Mouse (Mus musculus) heart, embryonic 16.5 days (tissue): ENCODE measurements around the gene Grb10. TPM values are rescaled to one million over a fixed set of nuclear protein-coding genes. Genes with fewer than 3 reads are reported as not detected.

Source experiments
- ATAC-seq: fragments of 200-750 bp; cut with Nextera tagmentation; replicated peaks from 2 replicates; pipeline ENCODE4 v1.8.0; 2017; ENCODE audit warnings: moderate number of reproducible peaks; ENCODE audit not compliant: insufficient read depth, low FRiP score; ENCODE audit errors: extremely low read depth
- H3K27ac ChIP-seq: fragments of 300-500 bp; sonication (generic); 2 replicates; pipeline ENCODE4 v1.5.1; 2014; ENCODE audit warnings: mild to moderate bottlenecking, low read length, control low read depth, moderate library complexity
- H3K27me3 ChIP-seq: fragments of 300-500 bp; sonication (generic); 2 replicates; pipeline ENCODE4 v1.6.1; 2014; ENCODE audit warnings: low read length, mixed read lengths; ENCODE audit not compliant: control insufficient read depth, insufficient read depth
- H3K36me3 ChIP-seq: fragments of 300-500 bp; sonication (generic); 2 replicates; pipeline ENCODE4 v1.6.1; 2014; ENCODE audit not compliant: control insufficient read depth, insufficient read depth
- H3K4me1 ChIP-seq: fragments of 300-500 bp; sonication (generic); 2 replicates; pipeline ENCODE4 v1.6.1; 2014; ENCODE audit warnings: low read length, mixed read lengths; ENCODE audit not compliant: control insufficient read depth, insufficient read depth
- H3K4me2 ChIP-seq: fragments of 300-500 bp; sonication (generic); 2 replicates; pipeline ENCODE4 v1.6.1; 2014; ENCODE audit warnings: low read depth, mild to moderate bottlenecking, control low read depth, low read length
- H3K4me3 ChIP-seq: fragments of 300-500 bp; sonication (generic); 2 replicates; pipeline ENCODE4 v1.5.1; 2014; ENCODE audit warnings: mild to moderate bottlenecking, control low read depth, low read length
- H3K9ac ChIP-seq: fragments of 300-500 bp; sonication (generic); 2 replicates; pipeline ENCODE4 v1.6.1; 2014; ENCODE audit warnings: low read length, control low read depth
- H3K9me3 ChIP-seq: fragments of 300-500 bp; sonication (generic); replicated peaks from 2 replicates; pipeline ENCODE4 v1.6.1; 2016; ENCODE audit warnings: low read length; ENCODE audit not compliant: control insufficient read depth
- WGBS: fragments of 180-500 bp; shearing (Covaris S2); extraction: QIAGEN DNeasy Blood & Tissue Kit; methylation state at CpG from one replicate; pipeline ENCODE4 v1.1.7; 2014; 5-methylcytosine and 5-hydroxymethylcytosine counted together
- polyA plus RNA-seq: library from polyadenylated mRNA; unstranded; fragments of >200 nt; fragmentation: Nextera tagmentation; extraction: Ambion mirVana; gene quantifications from 2 replicates; pipeline ENCODE4 v1.2.1, GENCODE M21; 2015

The Grb10 gene
- polyA plus RNA-seq, 1 experiment from 2014 or later = 496 TPM

DNA sequence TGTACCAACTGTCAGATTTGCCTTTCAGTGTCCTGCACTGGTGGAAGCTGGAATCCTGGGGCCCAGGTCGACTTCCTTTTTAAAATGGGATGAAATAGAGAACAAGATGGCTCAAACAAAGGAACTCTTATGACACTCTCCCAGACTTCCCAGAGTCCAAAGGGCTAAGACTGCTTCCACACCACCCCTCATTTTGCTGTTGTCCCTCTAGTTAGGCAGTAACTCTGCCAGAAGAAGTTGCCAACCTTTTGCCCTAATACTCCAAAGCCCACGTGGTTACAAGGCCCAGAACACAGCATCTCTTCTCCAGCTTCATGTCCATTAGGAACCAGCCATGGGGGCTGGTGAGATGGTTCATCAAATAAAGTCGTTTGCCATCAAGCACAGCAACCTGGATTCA, 15.4 kb downstream of the Grb10 start:
- no peak for ATAC-seq
- H3K27ac ChIP-seq = no peak overlapping the region
- no peak overlapping the region for H3K4me3 ChIP-seq
- peaks cover 46% of the 10 kb centered on the region for H3K36me3 ChIP-seq
- H3K9ac ChIP-seq = no peak overlapping the region
- H3K9me3 ChIP-seq = peaks cover 27% of the 10 kb centered on the region
- no peak overlapping the region for H3K4me2 ChIP-seq
- H3K27me3 ChIP-seq = peaks cover 47% of the 10 kb centered on the region
- 45% methylated on average over 3 of the region's 3 CpGs for WGBS
- peaks cover 7% of the 10 kb centered on the region; the same call in 1 of the 2 replicates for H3K4me1 ChIP-seq

DNA sequence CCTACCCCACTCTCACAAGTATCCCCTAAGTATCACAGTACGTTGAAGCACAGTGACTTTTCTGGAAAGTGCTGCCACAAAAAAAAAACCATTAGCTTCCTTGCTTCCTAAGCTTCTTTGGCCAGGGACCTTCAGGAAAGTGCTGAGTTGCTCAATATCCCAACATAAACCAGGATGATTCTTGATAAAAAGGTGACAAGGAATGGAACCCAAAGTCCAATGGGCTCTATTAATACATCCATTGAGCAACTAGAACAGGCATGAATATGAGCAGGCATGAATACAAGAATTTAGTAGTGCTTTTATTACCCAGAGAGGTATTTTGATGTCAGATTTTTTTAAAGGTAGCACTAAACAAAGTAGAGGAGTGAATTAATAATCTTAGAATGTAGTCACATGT, 18.8 kb downstream of the Grb10 start:
- Histone ChIP-seq H3K36me3 (peaks cover 23% of the 10 kb centered on the region; the same call in 1 of the 2 replicates), H3K4me2 (no peak overlapping the region), H3K4me1 (0 out of 2 replicates have a peak, but pooled peaks cover 2% of the 10 kb centered on the region), H3K9ac (no peak overlapping the region), H3K27me3 (peaks cover 26% of the 10 kb centered on the region), H3K27ac (peak overlapping the region; percentile 46), H3K9me3 (0 out of 2 replicates have a peak, but pooled peaks cover 5% of the 10 kb centered on the region), H3K4me3 (no peak overlapping the region)
- no peak for ATAC-seq
- WGBS = 62% methylated on average over 1 of the region's 1 CpGs

DNA sequence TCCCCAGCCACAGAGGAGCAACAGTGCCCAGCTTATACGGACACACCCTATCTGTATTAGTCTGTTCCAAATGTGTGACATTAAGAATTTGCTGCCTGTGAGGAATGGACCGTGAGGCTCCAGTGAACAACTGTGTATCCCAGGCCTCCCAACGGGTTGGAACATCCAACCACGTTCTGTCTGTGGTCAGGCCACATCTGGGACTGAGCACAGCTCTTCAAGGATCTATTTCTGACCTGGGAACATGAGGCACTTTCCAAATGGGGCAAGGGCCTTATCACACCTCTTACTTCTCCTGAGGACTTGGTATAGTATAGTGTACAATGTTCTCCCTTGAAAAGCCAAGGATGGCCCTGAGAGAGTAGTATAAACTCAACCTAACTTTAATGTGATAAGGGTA, 19.9 kb downstream of the Grb10 start:
- peak overlapping the region; percentile 71 for H3K27ac ChIP-seq
- 55% methylated on average over 4 of the region's 4 CpGs for WGBS
- peaks cover 16% of the 10 kb centered on the region for H3K27me3 ChIP-seq

DNA sequence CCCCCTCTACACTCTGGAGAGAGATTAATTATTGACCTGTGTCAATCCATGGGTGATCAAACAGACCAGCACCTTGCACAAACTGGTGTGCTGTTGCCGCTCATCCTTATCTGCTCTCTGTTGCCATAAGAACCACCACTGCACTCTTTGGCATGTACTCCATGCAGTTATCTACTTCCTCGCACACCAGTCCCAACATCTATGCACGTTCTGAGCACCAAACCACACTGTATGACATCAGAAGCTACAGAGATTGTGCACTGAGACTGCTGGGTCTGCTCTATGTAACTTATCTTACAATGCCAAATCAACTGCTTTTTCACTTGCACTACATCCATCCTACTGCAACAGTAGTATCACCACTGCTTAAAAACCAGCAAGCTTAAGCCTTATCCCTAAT, 28.4 kb downstream of the Grb10 start:
- Histone ChIP-seq H3K9me3 (peaks cover 8% of the 10 kb centered on the region; the same call in 1 of the 2 replicates), H3K4me3 (no peak overlapping the region), H3K27me3 (no peaks in the 10 kb centered on the region), H3K4me1 (peaks cover 6% of the 10 kb centered on the region; the same call in 1 of the 2 replicates), H3K27ac (peak overlapping the region; percentile 37; the same call in 1 of the 2 replicates), H3K36me3 (peaks cover 26% of the 10 kb centered on the region), H3K9ac (no peak overlapping the region), H3K4me2 (no peak overlapping the region)
- ATAC-seq = peak; percentile 45; the same call in 1 of the 2 replicates
- WGBS = 37% methylated on average over 3 of the region's 3 CpGs

More for the DNA sequence above, 19.9 kb downstream of the Grb10 start:
- H3K9ac ChIP-seq = no peak overlapping the region
- peak; percentile 82 for ATAC-seq
- H3K9me3 ChIP-seq = 0 out of 2 replicates have a peak, but pooled peaks cover 5% of the 10 kb centered on the region
- no peak overlapping the region for H3K4me2 ChIP-seq
- 0 out of 2 replicates have a peak, but pooled peaks cover 2% of the 10 kb centered on the region for H3K4me1 ChIP-seq
- H3K4me3 ChIP-seq = no peak overlapping the region
- peaks cover 26% of the 10 kb centered on the region; the same call in 1 of the 2 replicates for H3K36me3 ChIP-seq

DNA sequence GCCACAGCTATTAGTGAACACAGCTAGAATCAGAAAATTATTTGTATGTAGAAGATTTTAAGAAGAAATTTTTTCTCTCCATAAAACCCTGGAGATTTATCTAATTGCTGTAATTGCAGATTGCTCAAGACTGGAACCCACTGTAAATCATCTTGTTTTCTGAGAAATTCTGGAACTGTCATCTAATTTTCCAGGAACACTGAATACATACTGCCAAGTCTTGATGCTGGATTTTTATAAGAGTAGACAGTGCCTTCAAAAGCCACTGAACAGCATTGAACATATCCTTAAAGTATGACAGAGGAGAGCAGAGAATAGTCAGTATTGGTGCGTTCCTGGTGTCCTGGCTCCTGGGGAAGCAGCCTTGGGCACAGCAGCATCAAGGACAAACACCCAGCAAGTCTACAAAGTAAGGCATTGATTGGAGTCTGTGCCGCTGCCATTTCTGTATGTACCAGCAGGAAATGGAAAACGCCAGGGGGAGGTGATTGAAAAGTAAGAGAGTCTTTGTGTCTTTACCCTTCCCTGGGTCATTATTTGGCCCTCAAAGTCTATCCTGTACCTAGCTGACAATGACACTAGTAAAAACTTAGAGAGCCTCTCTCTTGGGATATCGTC, 38.1 kb downstream of the Grb10 start:
- no peak for ATAC-seq
- no peak overlapping the region for H3K4me3 ChIP-seq
- WGBS = 82% methylated on average over 4 of the region's 4 CpGs
- H3K36me3 ChIP-seq = no peaks in the 10 kb centered on the region
- H3K27ac ChIP-seq = no peak overlapping the region
- peaks cover 25% of the 10 kb centered on the region for H3K4me1 ChIP-seq
- H3K27me3 ChIP-seq = no peaks in the 10 kb centered on the region
- no peak overlapping the region for H3K9ac ChIP-seq
- no peaks in the 10 kb centered on the region for H3K9me3 ChIP-seq
- no peak overlapping the region for H3K4me2 ChIP-seq

DNA sequence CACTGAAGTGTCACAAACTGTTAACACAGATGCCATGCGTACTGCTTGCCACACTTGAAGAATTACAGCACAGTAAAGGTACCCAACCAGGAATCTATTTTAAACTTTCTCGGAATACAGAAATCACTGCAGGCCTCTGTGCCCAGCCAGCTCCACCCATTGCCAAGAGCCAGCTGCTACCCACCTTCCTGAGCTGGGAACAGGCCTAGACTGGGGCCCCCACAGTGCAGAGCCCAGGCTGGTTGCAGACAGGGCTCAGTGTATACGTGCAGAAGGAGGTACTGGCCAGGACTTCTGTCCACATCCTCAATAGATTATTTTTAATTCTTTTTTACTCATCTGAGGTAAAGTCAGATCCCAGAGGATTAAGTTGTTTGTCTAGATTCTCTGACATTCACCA, 39.6 kb downstream of the Grb10 start:
- Histone ChIP-seq H3K36me3 (no peaks in the 10 kb centered on the region), H3K9me3 (no peaks in the 10 kb centered on the region), H3K27ac (peak overlapping the region; percentile 20; the same call in 1 of the 2 replicates), H3K4me3 (no peak overlapping the region), H3K4me1 (peaks cover 36% of the 10 kb centered on the region), H3K27me3 (no peaks in the 10 kb centered on the region), H3K4me2 (no peak overlapping the region), H3K9ac (no peak overlapping the region)
- ATAC-seq = 0 out of 2 replicates have a peak, but pooled peaks have one; percentile 30
- WGBS = 54% methylated on average over 3 of the region's 3 CpGs

DNA sequence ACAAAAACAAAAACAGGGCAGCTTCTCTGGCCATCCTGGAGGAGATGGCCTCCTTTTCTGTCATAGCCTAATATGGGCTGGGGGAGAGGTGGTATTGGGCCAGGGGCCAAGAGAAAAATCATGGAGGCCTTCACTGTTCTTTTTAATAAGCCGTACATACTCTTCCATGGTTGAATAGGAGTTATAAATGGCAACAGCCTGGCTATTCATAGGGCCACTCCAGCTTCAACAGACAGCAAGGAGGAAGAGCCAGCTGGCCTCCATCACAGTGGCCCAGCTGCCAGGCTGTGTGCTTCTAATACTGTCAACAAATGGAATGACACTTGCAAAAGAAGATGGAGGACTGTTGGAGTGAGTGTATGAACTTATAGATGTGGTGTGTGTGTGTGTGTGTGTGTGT, 41.4 kb downstream of the Grb10 start:
- WGBS = 24% methylated on average over 1 of the region's 1 CpGs
- H3K27me3 ChIP-seq = no peaks in the 10 kb centered on the region
- H3K9ac ChIP-seq = no peak overlapping the region
- peak; percentile 40; the same call in 1 of the 2 replicates for ATAC-seq
- H3K9me3 ChIP-seq = no peaks in the 10 kb centered on the region
- peaks cover 53% of the 10 kb centered on the region for H3K4me1 ChIP-seq
- H3K36me3 ChIP-seq = no peaks in the 10 kb centered on the region
- no peak overlapping the region for H3K4me3 ChIP-seq
- no peak overlapping the region for H3K4me2 ChIP-seq
- H3K27ac ChIP-seq = peak overlapping the region; percentile 78

DNA sequence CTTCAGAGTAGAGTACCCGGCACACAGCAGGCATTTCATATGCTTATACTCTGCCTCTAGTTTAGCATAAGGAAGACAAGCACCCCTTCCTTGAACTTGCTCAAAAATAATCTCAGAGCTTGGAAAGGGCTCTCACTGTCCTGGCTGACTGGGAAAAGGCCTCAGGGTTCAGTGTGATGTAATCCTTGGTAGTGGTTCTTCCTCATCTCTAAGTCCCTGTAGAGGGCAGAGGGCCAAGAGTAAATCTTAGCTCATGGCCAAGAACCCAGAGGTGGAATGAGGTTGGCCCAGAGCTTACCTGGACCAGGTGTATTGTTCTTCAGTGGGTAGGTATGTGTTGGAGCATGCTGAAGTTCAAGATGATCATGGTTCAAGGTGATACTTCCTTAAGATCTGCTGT, 43.1 kb downstream of the Grb10 start:
- H3K4me2 ChIP-seq = no peak overlapping the region
- H3K9me3 ChIP-seq = no peaks in the 10 kb centered on the region
- H3K36me3 ChIP-seq = no peaks in the 10 kb centered on the region
- no peak overlapping the region for H3K4me3 ChIP-seq
- ATAC-seq = no peak
- H3K9ac ChIP-seq = no peak overlapping the region
- no peaks in the 10 kb centered on the region for H3K27me3 ChIP-seq
- peaks cover 60% of the 10 kb centered on the region for H3K4me1 ChIP-seq
- WGBS = 89% methylated on average over 1 of the region's 1 CpGs
- peak overlapping the region; percentile 21; the same call in 1 of the 2 replicates for H3K27ac ChIP-seq

DNA sequence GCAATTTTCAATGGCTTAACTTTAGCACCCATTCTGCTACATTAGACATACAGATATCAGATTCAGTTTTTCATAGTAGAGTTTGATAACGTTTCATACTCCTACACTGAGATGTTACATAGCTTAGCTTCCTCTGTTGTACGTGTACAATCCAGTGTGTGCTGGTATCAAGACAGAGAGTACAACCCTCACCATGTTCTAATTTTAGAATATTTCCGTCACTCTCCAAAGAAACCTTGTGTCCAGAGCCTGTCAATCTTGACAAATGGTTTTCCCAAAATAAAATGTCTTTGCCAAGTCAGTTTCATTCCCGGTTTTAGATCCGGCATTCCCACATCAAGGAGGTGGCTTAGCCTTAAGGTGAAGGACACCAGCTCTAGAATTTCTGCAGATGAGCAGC, 44.7 kb downstream of the Grb10 start:
- Histone ChIP-seq H3K36me3 (no peaks in the 10 kb centered on the region), H3K4me2 (peak overlapping the region; percentile 38), H3K27ac (peak overlapping the region; percentile 88), H3K4me3 (no peak overlapping the region), H3K27me3 (no peaks in the 10 kb centered on the region), H3K4me1 (peaks cover 56% of the 10 kb centered on the region), H3K9ac (peak overlapping the region; percentile 21; the same call in 1 of the 2 replicates), H3K9me3 (no peaks in the 10 kb centered on the region)
- WGBS = 24% methylated on average over 5 of the region's 5 CpGs
- ATAC-seq = peak; percentile 87
